Mouse (Mus musculus) yolk sac, embryonic 10.5 days (tissue): Measurements from ENCODE around the gene Icosl.
"Not testable (repeated sequence)": the region's sequence is repeated elsewhere in the genome, so short reads cannot be mapped to it uniquely, and the experiment has no call there.

ENCODE experiments used
- DNase-seq: peaks from one replicate; pipeline ENCODE4 v3.0.0-alpha.2; 2017; ENCODE audit warnings: low spot score

The Icosl gene

DNA sequence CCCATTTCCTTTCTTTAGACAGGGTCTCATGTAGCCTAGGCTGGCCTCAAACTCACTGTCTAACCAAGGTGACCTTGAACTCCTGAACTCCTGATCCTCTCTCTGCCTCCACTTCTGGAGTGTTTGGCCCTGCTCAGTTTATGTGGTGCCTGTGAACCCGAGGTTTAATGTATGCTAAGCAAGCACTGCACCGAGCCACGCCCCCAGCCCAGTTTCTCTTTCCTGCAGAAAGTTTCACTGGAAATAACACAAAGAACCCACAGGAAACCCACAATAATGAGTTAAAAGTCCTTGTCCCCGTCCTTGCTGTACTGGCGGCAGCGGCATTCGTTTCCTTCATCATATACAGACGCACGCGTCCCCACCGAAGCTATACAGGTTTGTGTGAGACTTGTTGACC, 5.9 kb downstream of the Icosl start:
- DNase-seq = no peak

DNA sequence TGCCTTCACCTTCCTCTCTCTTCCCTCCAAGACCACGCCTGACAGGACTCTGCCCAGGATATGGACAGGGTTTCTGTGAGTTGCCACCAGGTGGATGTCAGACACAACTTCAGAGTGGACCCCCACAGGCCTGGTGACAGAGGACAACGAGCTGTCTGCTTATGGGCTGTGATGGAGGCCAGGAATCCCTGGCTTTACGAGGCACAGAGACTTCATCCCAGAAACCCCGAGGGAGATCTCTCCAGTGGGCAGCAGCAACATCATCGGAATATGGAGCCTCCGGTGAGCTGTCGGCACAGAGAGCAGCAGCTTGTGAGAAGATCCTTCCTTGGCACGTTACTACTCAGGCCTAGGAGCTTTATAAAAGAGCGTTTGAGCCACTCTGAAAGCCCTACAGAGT, 8.8 kb downstream of the Icosl start:
- no peak for DNase-seq

DNA sequence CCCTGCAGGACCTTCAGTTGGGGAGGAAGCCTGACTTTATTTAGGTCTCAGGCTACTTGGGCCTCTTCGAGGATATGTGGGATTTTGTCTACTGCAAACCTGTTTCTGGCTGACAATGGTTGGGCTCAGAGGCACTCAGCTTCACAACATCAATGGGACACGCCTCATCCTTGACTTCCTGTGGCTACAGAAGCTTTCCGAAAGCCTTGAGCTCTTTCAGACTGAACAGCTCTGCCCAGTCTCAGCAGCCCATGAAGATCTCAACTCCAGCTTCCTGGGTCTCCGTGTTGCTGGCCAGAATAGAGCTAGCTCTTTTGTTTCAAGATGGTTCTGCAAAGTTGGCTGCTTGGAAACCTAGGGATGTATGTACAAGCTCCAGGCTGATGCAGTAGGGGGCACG, 9.2 kb downstream of the Icosl start:
- DNase-seq = no peak

DNA sequence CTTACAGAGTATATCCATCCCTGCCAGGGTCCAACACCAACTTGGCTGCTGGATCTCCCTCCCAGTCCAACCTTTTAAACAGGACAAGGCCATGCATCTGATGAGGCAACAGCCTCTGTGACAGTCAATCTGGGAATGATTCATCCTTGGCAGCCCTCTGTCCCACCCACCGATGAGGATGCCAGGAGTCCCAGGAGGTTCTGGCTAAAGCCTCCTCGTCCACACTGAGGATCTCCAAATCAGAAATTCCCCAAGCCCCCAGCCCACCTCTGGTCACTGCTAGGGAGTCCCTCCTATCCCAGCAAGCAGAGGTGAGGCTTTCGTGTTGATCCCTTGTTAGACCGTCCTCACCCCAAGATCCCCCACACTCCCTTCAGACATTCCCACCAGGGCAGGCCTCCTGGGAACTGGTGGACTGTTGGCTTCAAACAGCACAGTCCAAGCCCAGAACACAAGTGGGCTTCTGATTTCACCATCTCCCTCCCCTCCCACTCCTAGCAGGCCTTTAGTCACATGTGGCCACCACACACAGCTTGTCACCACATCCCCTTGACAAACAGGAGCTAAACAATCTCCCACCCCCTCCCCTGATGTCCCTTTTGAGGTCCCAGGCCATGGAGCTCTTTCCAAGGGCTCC, 11.0 kb downstream of the Icosl start:
- no peak for DNase-seq

DNA sequence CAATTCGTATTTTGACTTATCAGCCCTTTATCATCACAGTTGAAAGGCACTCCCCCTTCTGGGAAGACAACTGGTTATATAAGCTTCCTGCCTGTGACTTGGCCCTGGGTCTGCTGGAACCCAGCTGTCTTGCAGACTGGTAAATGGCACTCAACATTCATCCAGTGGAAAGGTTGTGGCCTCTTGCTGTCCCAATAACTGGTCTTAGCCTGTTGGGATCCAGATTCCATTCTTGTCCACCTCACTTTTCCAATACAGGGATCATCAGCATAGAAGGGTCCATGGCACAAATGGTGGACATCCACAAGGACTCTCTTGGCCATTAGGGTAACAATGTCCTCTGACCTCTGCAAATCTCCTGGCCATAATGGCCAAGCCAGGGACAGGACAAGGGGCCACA, 15.0 kb downstream of the Icosl start:
- no peak for DNase-seq

DNA sequence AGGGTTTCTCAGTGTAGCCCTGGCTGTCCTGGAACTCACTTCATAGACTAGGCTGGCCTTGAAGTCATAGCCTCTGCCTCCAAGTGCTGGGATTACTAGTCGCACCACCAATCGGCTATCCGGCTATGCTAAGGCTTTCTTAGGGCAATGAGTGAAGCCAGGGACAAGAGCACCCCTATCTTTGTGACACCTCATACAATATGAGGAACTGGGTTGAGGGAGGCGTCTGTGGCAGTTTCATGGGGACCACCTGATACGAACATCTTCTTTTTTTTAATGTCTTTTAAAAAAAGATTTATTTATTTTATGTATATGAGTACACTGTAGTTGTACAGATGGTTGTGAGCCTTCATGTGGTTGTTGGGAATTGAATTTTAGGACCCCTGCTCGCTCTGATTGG, 16.6 kb downstream of the Icosl start:
- no peak for DNase-seq

DNA sequence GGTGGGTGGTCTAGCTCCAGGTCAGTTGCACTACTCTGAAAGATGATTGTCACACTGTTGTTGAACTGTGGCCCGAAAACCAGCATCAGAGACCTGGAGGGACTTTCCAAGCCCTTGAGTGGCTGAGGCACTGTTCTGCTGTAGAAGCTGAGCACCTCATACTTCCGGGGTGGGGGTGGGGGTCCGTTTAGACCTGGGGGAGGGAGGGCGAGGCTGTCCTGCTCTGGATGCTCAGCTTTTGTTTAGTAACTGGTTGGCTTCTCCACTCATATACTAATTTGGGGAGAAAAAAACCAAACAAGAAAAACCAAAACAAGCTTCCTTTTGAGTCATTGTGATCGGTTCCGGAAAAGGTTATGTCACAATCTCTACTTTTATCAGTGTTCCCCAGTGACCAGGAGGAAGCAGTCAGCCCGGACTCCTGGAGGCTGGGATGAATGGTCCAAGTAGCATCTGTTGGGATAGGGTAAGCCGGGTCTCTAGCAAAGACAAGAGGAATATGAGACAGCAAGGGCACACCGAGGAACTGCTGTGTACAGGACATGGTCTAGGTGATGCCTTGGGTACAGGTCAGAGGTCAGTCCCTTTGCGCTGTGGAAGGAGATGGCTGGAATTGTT, 17.5 kb downstream of the Icosl start:
- no peak for DNase-seq

DNA sequence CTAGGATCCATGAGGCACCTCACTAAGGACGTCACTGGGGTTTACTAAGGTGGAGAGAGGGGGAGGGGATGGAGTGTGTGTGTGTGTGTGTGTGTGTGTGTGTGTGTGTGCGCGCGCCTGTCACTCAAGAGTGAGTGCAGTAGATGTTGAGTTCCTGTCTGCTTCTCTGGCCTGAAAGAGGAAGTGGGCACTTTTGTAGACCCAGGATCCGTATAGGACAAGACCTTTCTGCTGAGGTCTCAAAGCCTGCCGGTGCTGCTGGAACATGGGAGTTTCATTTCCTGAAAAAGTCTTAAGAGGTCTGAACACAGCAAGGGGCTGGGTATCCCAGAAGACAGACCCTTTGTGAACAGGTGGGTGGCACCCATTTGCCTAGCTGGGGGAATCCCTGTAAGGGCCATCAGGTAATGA, 18.0 kb downstream of the Icosl start:
- no peak for DNase-seq

DNA sequence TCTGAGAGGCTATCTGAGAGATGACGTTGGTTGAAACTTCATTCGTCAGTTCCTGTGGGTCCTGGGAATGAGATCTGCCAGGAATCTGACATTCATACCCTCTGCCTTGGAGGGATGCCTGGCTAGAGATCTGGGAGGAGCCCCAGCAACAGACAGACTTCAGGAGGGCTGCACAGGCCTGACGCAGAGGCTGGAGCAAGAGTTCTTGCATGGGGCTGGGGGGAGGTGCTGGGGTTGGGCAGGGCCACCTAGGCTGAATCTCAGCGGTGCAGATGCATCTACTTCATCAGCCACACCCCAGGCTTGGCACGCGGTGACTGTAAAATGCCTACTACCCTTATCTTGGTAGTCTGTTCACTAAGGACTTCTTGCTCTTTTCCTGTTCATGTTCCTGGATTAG, 21.1 kb downstream of the Icosl start:
- DNase-seq = no peak

DNA sequence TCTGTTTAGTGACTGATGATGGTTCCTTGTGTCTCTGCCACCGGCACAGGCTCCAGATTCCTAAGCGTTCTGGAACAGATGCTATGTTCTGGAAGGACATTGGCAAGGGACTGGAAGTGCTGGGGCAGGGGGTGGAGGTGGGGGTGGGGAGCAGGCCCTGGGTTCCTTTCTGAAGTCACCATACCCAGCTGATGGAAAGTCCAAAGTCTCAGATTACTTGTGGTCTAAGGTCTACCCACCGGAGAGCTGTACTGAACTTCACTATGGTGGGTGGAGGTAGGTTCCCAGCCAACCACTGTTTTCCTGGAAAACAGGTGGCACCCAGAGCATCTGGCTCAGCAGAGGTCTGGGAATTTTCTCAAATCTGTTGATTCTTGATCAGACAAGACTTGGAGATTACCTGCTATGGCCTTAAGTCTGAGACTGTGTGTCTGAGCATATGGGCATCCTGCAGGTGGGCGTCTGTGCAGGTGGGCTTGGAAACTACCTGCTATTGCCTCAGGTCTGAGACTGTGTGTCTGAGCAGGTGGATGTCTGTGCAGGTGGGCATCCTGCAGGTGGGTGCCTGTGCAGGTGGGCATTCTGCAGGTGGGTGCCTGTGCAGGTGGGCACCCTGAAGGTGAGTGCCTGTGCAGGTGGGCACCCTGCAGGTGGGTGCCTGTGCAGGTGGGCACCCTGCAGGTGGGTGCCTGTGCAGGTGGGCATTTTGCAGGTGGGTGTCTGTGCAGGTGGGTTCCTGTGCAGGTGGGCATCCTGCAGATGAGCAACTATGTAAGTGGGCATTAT, 21.8 kb downstream of the Icosl start:
- DNase-seq = no peak

DNA sequence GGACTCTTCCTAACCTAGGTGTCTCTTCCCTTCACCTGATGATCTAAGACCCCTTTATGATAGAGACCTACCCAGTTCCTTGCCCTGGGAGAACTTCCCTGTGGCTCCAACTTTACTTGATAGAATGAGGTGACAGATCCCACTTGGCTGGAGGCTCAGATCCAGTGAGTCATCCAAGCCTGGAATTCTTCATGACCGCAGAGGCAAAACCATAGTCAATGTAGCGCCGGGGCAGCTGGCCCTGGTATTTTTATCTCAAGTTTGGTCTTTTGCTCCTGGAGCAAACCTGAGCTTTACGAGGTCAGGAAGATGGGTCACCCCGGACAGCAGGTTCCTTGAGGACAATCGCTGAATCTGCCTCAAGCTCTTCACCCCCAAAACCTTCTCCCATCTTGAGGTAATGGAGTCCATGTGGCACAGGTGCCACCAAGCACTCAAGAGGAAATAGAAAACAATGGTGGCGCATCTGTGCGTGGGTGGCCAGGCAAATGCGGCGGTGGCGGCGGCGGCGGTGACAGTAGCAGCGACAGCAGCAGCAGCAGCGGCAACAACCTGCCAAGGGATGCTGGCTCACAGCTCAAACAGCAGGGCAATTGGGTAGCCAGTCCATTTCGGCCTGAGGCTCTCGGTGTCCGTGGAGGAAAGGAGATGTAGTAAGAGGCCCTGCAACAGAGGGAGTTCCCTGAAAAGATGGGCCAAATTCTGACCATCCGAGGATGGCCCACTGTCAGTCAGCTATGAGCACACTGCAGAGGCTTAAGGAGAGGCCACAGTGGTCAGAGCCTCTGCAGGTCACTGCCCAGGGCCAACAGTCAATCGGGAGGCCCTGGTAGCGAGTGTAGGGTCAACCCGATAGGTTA, 23.0 kb downstream of the Icosl start:
- no peak for DNase-seq

DNA sequence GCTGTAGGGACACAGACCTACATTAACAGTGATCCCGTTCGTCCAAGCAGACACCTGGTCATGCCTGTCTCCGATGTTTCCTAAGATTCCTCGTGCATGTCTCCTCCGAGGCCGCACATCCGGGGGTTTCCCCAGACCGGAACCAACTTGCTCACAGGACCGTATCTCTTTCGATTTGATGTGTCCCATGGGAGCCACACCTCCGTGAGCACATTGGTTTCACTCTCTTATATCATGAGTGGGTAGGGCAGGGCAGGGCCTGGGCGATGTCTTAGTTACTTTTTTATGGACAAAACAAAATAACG, 23.6 kb downstream of the Icosl start:
- DNase-seq = no peak

DNA sequence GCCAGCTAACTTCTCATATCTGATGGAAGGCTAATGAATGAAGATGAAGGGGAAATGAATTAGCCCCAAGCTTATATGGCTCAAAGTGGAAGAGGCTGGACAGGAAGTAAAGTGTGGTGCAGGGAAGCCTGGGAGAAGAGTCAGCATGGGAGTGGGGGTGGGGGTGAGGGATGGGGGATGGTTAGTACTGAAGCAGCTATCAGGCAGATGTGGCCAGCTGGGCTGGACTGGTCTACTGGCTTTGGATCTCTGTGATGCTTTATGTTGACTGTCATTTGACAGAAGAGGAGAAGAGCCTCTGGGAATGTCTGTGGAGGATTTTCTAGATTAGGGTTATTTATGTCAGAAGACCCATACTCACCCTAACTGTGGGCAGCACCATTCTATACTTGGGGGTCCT, 26.1 kb downstream of the Icosl start:
- no peak for DNase-seq

DNA sequence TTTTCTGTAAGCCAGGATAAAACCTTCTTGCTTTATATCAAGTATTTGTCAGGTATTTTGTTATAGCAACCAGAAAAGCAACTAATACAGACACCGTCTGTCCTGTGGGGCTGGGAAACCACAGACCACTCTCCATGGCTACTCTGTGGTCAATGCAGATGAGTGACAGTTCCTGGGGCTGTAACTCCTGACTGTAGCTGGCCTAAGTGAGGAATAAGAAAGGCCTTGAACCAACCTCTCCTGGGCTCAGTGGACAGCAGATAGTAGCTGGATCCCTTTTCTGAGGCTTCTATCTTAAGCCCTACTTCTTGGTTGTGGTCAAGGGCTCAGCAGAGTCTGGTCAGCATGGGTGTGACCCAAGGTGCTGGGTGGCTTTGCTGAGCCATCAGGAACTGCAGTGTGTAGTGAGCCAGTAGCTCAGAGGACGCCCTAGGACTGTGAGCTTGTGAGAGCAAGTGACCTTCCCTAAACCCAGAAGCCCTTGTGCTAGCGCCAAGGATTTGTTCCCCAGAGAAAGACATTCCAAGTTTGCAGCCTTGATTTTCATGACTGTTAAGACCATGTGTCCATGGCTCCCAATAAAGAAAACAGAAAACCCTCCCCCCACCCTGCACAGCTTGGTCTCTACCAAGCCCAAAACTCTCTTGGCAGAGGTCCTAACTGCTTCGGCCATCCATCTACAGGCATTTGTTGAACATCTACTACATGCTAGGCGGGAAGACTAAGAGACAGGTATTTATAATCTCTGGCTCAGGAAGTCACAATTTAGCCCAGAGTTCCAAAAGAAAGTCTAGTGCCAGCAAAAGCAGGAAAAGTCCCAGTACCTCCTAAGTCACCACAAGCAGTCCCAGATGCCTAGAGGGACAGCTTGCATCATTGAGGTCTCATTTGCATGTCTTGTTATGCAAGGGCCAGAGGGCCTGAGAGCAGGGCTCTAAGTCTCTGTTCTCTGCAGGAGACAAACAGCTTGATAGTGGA, 27.1 kb downstream of the Icosl start:
- DNase-seq = no peak

DNA sequence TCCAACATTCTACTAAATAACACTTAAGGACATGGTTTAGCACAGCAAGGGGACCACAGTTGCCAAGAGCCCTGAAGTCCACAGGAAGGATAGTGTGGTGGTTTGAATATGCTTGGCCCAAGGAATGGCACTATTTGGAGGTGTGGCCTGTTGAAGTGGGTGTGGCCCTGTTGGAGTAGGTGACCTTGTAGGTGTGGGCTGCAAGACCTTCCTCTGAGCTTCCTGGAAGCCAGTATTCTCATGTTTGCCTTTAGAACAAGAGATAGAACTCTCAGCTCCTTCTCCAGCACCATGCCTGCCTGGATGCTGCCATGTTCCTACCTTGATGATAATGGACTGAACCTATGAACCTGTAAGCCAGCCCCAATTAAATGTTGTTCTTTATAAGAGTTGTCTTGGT, 30.8 kb downstream of the Icosl start:
- not testable (repeated sequence) for DNase-seq

DNA sequence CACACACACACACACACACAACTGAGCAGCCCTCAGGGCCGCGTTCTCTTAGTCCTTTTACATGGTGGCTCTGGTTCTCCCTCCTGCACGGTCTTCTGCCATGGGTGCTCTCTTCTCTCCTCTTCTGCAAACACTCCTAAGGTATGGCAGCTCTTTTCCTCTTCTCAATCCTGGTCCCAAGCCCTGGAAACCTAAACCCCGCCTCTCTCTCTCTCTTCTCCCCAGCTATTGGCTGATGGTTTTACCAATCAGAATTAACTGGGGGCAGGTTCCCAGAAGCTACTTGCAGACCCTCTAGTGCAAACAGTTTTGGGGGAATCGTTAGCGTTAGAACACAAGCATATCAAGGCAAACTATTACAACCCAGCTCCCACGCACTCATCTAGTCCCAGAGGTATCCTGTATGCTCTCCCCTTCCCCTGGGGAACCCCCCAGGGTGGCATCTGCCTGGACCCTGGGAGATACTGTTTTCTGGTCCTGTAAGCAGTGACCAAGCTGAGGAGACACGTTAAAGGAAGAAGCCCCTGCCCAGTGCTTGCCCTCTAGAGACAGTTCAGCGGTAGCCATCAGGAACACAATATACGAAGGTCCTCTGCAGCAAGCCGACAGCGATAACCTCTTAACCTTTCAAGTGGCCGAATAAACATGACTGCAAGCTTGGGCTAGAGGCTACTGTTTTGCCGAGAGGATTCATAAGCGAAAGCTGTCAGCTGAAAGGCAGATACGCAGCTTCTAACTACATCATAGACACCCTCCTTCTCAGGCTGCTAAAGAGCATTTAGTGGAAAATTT, 32.1 kb downstream of the Icosl start:
- DNase-seq = peak; percentile 86

DNA sequence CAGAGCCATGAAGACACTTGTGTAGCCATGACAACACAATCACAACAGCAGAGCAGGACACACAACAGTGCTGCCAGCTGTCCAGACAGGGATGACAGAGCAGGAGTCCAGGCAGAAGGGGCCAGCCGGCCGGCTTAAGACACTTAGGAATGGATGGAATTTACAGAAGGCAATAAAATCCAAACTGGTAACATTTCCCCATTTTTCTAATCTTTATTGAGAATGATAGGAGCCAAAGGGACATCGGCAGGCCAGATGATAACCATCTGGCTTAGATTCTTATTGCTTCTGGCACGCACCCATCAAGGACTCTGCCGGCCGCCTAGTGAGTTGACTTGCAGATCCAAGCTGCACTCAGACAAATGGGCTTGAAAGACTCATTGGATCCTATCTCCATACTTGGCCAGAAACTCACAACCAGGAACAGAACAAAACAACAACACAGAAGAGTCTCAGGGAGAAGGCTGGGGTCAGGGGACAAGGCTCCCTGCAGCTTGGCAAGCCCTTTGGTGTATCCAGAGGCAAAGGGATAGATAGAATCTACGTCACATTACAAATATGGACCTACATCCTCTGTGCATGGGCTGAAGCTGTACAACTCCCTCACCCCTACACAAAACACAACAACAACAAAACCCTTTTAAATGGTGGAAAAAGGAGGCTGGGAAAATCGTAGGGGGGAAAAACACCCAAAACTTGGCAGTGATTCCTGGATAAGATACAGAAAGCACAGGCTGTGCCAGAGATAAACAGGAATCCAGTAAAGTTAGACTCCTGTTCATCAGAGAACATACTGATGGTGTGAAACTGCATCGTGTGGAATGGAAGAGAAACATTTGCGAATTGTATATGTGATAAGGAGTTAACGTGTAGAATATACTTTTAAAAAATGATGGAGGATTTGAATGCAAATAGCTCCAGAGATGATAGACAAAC, 35.7 kb downstream of the Icosl start:
- DNase-seq = no peak

DNA sequence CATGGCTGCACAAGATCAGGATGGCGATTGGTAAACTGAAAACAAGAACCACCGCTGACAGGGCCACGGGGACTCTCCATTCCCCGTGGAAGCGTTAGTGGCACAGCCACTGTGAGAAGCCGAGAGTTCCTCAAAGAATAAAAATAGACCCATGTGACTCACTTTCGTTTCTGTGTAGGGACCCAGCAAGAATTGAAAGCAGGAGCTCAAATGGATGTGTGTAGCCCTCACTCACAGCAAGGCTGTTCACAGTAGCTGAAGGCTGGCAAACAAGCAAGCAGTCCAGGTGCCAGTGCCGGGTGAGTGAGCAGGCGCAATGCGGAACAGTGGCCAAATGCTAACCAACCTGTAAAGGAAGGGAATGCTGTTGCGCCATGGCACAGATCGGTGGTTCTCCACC, 36.4 kb downstream of the Icosl start:
- DNase-seq = no peak

DNA sequence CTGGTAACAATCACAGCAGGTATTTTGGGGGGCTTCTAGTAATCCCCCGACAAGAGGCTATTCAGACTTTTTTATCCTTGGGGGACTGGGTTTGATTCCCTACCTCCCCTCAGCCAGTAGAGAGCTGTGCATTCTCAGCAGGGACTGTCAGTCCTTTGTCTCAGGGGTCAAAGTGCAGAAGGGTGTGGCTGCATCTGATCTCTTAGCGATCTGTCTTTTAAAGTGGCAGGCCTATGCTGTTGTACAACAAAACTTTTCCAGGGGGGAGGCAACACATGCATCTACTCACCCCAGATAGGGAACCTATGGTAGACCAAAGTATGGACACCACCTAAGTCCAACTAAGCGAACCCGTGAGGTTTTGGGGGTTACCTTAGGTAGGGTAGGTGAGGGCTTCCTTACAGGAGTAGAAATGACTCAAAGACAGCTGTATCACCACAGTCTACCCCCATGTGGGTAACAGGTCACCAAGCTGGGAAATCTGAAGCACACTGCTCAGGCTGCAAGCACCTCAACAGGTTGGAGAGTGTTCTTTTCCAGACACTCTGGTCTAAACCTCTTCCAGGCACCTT, 45.5 kb downstream of the Icosl start:
- DNase-seq = peak; percentile 52
